Mouse (Mus musculus): ENCODE measurements around the gene Eef1akmt2. TPM values are rescaled to one million over a fixed set of nuclear protein-coding genes. Genes with fewer than 3 reads are reported as not detected.

The Eef1akmt2 gene
- polyA plus RNA-seq, 1 experiment from 2014 or later, result 39.0 TPM

DNA sequence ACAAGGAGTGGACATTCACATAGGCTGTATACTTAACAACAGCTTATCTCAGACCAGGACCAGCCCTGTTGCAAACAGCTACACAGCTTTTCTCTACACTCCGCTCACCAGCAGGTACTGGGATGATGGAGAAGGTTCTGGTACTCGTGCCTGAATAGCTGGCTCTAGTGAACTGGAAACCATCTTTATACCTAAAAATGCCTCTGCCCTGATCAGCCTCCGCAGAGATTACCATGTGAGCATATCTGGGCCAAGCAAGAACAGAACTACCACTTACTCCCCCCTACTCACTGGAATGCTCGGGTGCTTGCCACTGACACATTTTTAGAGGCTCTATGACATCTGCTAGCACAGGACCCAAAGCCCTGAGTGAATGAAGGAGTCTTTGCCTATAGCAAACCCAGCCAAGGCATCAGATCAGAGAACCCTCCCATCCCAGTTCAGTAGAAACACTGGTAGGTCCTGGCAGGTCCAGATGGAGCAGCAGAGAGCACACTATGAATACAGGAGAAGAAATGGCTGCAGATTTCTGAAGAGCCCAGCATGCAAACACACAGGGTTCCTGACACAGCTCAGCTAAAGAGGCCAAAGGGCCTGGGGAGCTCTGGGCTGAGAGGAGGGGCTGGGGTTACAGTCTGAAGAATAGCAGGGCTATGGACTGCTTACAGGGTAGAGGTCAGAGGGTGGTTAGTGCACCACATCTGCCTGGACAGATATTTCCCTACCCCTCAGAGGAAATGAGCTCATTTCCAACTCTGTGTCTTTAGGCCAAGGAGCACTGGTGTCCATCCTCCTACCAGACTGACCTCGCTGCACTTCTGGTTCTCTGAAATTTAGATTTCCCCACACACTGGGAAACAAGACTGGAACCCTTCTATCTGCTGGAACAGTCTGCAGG, 53.1 kb downstream of the Eef1akmt2 start:
- H3K4me2 ChIP-seq (replicated peaks; ENCODE audit: low read depth), result no peak overlapping the region
- TF ChIP-seq CTCF (IDR thresholded peaks at IDR 0.05; ENCODE audit: low read depth) (peak; percentile 34; the same call in 1 of the 2 replicates), EP300 (optimal IDR thresholded peaks at IDR 0.05) (no peak)
- peaks cover 2% of the 10 kb centered on the region; the same call in 1 of the 2 replicates for H3K4me1 ChIP-seq (replicated peaks; ENCODE audit: control insufficient read depth, insufficient read depth)
- no peak overlapping the region for H3K4me3 ChIP-seq (ENCODE audit: low read depth, low read length)
- 0 out of 2 replicates have a peak overlapping the region, but pooled peaks have one; percentile 13 for H3K27ac ChIP-seq (replicated peaks)
- no peaks in the 10 kb centered on the region for H3K9me3 ChIP-seq (ENCODE audit: control insufficient read depth, low read length)
- 90% methylated on average over 5 of the region's 5 CpGs for WGBS
- no peaks in the 10 kb centered on the region for H3K36me3 ChIP-seq (ENCODE audit: control insufficient read depth, insufficient read depth, low read length)
- DNase-seq (ENCODE audit: low spot score) (no peak), ATAC-seq (ENCODE audit: low FRiP score, low TSS enrichment) (no peak)
- no peaks in the 10 kb centered on the region for H3K27me3 ChIP-seq (ENCODE audit: control insufficient read depth, insufficient read depth, low read length)
- H3K9ac ChIP-seq (ENCODE audit: low read length), result no peak overlapping the region

- WGBS, result 90% methylated on average over 5 of the region's 5 CpGs
- TF ChIP-seq EP300 (optimal IDR thresholded peaks at IDR 0.05) (no peak), CTCF (IDR thresholded peaks at IDR 0.05; ENCODE audit: low read depth) (no peak)
Observed at GRCm38 (mm10) chr7:132795141-132795540, 57.3 kb downstream of the Eef1akmt2 start.

GRCm38 (mm10) chr7:132793467-132793866, 59.0 kb downstream of the Eef1akmt2 start:
- H3K4me1 ChIP-seq (replicated peaks; ENCODE audit: control insufficient read depth, insufficient read depth), result 0 out of 2 replicates have a peak, but pooled peaks cover 2% of the 10 kb centered on the region
- DNase-seq (ENCODE audit: low spot score) (no peak), ATAC-seq (ENCODE audit: low FRiP score, low TSS enrichment) (peak; percentile 53; the same call in 1 of the 2 replicates)
- H3K27ac ChIP-seq (replicated peaks), result no peak overlapping the region
- H3K9ac ChIP-seq (ENCODE audit: low read length), result no peak overlapping the region
- H3K4me3 ChIP-seq (ENCODE audit: low read depth, low read length), result no peak overlapping the region
- TF ChIP-seq EP300 (optimal IDR thresholded peaks at IDR 0.05) (no peak), CTCF (IDR thresholded peaks at IDR 0.05; ENCODE audit: low read depth) (no peak)
- H3K36me3 ChIP-seq (ENCODE audit: control insufficient read depth, insufficient read depth, low read length), result no peaks in the 10 kb centered on the region
- no peaks in the 10 kb centered on the region for H3K27me3 ChIP-seq (ENCODE audit: control insufficient read depth, insufficient read depth, low read length)
- 50% methylated on average over 6 of the region's 6 CpGs for WGBS
- H3K4me2 ChIP-seq (replicated peaks; ENCODE audit: low read depth), result no peak overlapping the region
- H3K9me3 ChIP-seq (ENCODE audit: control insufficient read depth, low read length), result no peaks in the 10 kb centered on the region

More at GRCm38 (mm10) chr7:132795141-132795540, 57.3 kb downstream of the Eef1akmt2 start:
- Histone ChIP-seq H3K9ac (ENCODE audit: low read length) (no peak overlapping the region), H3K36me3 (ENCODE audit: control insufficient read depth, insufficient read depth, low read length) (no peaks in the 10 kb centered on the region), H3K27ac (replicated peaks) (no peak overlapping the region), H3K27me3 (ENCODE audit: control insufficient read depth, insufficient read depth, low read length) (no peaks in the 10 kb centered on the region), H3K4me2 (replicated peaks; ENCODE audit: low read depth) (no peak overlapping the region), H3K9me3 (ENCODE audit: control insufficient read depth, low read length) (no peaks in the 10 kb centered on the region), H3K4me3 (ENCODE audit: low read depth, low read length) (no peak overlapping the region), H3K4me1 (replicated peaks; ENCODE audit: control insufficient read depth, insufficient read depth) (0 out of 2 replicates have a peak, but pooled peaks cover 2% of the 10 kb centered on the region)
- DNase-seq (ENCODE audit: low spot score), result no peak
- ATAC-seq (ENCODE audit: low FRiP score, low TSS enrichment), result no peak

GRCm38 (mm10) chr7:132790447-132791219, 61.8 kb downstream of the Eef1akmt2 start:
- 0 out of 2 replicates have a peak overlapping the region, but pooled peaks have one; percentile 18 for H3K9ac ChIP-seq (ENCODE audit: low read length)
- H3K36me3 ChIP-seq (ENCODE audit: control insufficient read depth, insufficient read depth, low read length), result no peaks in the 10 kb centered on the region
- DNase-seq (ENCODE audit: low spot score), result peak; percentile 49
- peak overlapping the region; percentile 45; the same call in 1 of the 2 replicates for H3K27ac ChIP-seq (replicated peaks)
- 67% methylated on average over 14 of the region's 14 CpGs for WGBS
- H3K4me3 ChIP-seq (ENCODE audit: low read depth, low read length), result no peak overlapping the region
- peaks cover 7% of the 10 kb centered on the region; the same call in 1 of the 2 replicates for H3K4me1 ChIP-seq (replicated peaks; ENCODE audit: control insufficient read depth, insufficient read depth)
- no peaks in the 10 kb centered on the region for H3K27me3 ChIP-seq (ENCODE audit: control insufficient read depth, insufficient read depth, low read length)
- peak; percentile 50; the same call in 1 of the 2 replicates for ATAC-seq (ENCODE audit: low FRiP score, low TSS enrichment)
- TF ChIP-seq CTCF (IDR thresholded peaks at IDR 0.05; ENCODE audit: low read depth), result no peak
- no peak for TF ChIP-seq EP300 (optimal IDR thresholded peaks at IDR 0.05)
- no peaks in the 10 kb centered on the region for H3K9me3 ChIP-seq (ENCODE audit: control insufficient read depth, low read length)
- no peak overlapping the region for H3K4me2 ChIP-seq (replicated peaks; ENCODE audit: low read depth)

GRCm38 (mm10) chr7:132788826-132789225, 63.6 kb downstream of the Eef1akmt2 start:
- H3K36me3 ChIP-seq (ENCODE audit: control insufficient read depth, insufficient read depth, low read length), result no peaks in the 10 kb centered on the region
- no peak overlapping the region for H3K9ac ChIP-seq (ENCODE audit: low read length)
- DNase-seq (ENCODE audit: low spot score) (no peak), ATAC-seq (ENCODE audit: low FRiP score, low TSS enrichment) (no peak)
- no peaks in the 10 kb centered on the region for H3K27me3 ChIP-seq (ENCODE audit: control insufficient read depth, insufficient read depth, low read length)
- no peak overlapping the region for H3K4me2 ChIP-seq (replicated peaks; ENCODE audit: low read depth)
- H3K27ac ChIP-seq (replicated peaks), result peak overlapping the region; percentile 40; the same call in 1 of the 2 replicates
- peaks cover 8% of the 10 kb centered on the region; the same call in 1 of the 2 replicates for H3K4me1 ChIP-seq (replicated peaks; ENCODE audit: control insufficient read depth, insufficient read depth)
- H3K9me3 ChIP-seq (ENCODE audit: control insufficient read depth, low read length), result no peaks in the 10 kb centered on the region
- no peak for TF ChIP-seq EP300 (optimal IDR thresholded peaks at IDR 0.05)
- TF ChIP-seq CTCF (IDR thresholded peaks at IDR 0.05; ENCODE audit: low read depth), result no peak
- WGBS, result 93% methylated on average over 13 of the region's 13 CpGs
- no peak overlapping the region for H3K4me3 ChIP-seq (ENCODE audit: low read depth, low read length)

Measured in stomach, postnatal 0 days (tissue).